Mouse (Mus musculus) hindbrain, embryonic 14.5 days (tissue): ENCODE measurements around the gene Tnfrsf18. TPM values are rescaled to one million over a fixed set of nuclear protein-coding genes. Genes with fewer than 3 reads are reported as not detected.

Source experiments
- ATAC-seq: fragments of 200-750 bp; cut with Nextera tagmentation; 2 replicates; pipeline ENCODE4 v1.8.0; 2017; ENCODE audit warnings: moderate number of reproducible peaks, mild to moderate bottlenecking, moderate TSS enrichment, moderate library complexity; ENCODE audit not compliant: low FRiP score
- DNase-seq: peaks from one replicate; pipeline ENCODE4 v3.0.0-alpha.2; 2015; ENCODE audit warnings: low spot score
- H3K27ac ChIP-seq: fragments of 300-500 bp; sonication (generic); 2 replicates; pipeline ENCODE4 v1.5.1; 2014; ENCODE audit warnings: mild to moderate bottlenecking, moderate library complexity
- H3K27me3 ChIP-seq: fragments of 300-500 bp; sonication (generic); 2 replicates; pipeline ENCODE4 v1.6.1; 2014; ENCODE audit warnings: mild to moderate bottlenecking, low read length, mixed read lengths; ENCODE audit not compliant: control insufficient read depth, insufficient read depth
- H3K36me3 ChIP-seq: fragments of 300-500 bp; sonication (generic); replicated peaks from 2 replicates; pipeline ENCODE4 v1.6.1; 2014; ENCODE audit not compliant: control insufficient read depth, insufficient read depth
- H3K4me1 ChIP-seq: fragments of 300-500 bp; sonication (generic); replicated peaks from 2 replicates; pipeline ENCODE4 v1.6.1; 2014; ENCODE audit warnings: antibody characterized with exemption, low read length, mixed read lengths; ENCODE audit not compliant: control insufficient read depth, insufficient read depth
- H3K4me2 ChIP-seq: fragments of 300-500 bp; sonication (generic); replicated peaks from 2 replicates; pipeline ENCODE4 v1.6.1; 2014; ENCODE audit warnings: mild to moderate bottlenecking, moderate library complexity
- H3K4me3 ChIP-seq: fragments of 300-500 bp; sonication (generic); replicated peaks from 2 replicates; pipeline ENCODE4 v1.5.1; 2014; ENCODE audit warnings: mild to moderate bottlenecking, low read length
- H3K9ac ChIP-seq: fragments of 300-500 bp; sonication (generic); 2 replicates; pipeline ENCODE4 v1.6.1; 2014
- H3K9me3 ChIP-seq: fragments of 300-500 bp; sonication (generic); 2 replicates; pipeline ENCODE4 v1.6.1; 2016; ENCODE audit warnings: low read length; ENCODE audit not compliant: control insufficient read depth
- WGBS: fragments of 180-500 bp; shearing (Covaris S2); extraction: QIAGEN DNeasy Blood & Tissue Kit; methylation state at CpG from one replicate; pipeline ENCODE4 v1.1.7; 2014; 5-methylcytosine and 5-hydroxymethylcytosine counted together
- polyA plus RNA-seq: library from polyadenylated mRNA; unstranded; fragments of >200 nt; fragmentation: Nextera tagmentation; extraction: Ambion mirVana; gene quantifications from 2 replicates; pipeline ENCODE4 v1.2.1, GENCODE M21; 2014

Tnfrsf18 gene
- polyA plus RNA-seq, 1 experiment from 2014 or later = 1.9 TPM

GRCm38 (mm10) chr4:156031255-156031592, 5.3 kb downstream of the Tnfrsf18 start:
- Histone ChIP-seq H3K27ac (peak overlapping the region; percentile 81), H3K9ac (peak overlapping the region; percentile 60), H3K4me1 (peaks cover 22% of the 10 kb centered on the region), H3K27me3 (peaks cover 23% of the 10 kb centered on the region), H3K4me2 (peak overlapping the region; percentile 78), H3K9me3 (no peaks in the 10 kb centered on the region), H3K4me3 (peak overlapping the region; percentile 45), H3K36me3 (peaks cover 17% of the 10 kb centered on the region; the same call in 1 of the 2 replicates)
- 9% methylated on average over 7 of the region's 7 CpGs for WGBS
- DNase-seq (peak; percentile 26), ATAC-seq (no peak; the same call in 1 of the 2 replicates)

DNA sequence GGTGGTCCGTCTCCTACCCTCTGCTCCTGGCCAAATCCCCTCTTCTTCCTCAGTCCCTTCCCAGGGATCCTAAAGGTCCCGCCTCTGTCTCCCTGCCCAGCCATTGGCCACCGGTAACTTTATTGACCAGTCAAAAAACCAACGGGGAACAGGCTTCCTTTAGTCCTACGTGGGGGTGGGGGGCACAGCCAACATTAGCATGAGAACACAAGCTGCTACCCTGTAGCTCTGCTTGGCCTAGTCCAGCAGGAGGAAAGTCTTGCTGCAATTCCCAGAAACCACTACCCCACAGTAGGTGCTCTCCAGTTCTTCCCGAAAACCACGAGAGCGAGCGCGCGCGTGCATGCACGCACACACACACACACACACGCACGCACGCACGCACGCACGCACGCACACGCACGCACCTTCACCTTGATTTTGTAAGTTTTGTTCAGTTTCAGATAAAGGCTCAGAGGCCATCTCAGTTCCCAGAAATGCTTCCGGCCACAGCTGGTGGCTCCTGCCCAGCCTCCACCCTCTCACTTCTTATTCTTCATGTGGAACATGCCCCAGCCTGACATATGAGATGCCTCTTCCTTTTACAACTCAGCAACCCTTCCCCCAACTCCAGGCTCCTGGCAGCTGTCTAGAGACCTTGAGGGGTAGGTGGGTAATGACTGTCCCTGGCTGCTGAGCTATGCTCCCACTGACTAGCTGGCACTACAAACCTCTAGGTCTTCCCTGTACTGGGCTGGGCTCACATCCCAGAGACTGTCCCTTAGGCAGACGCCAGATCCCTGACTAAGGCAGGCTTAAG, 5.8 kb downstream of the Tnfrsf18 start:
- H3K27ac ChIP-seq = peak overlapping the region; percentile 81
- peaks cover 28% of the 10 kb centered on the region for H3K27me3 ChIP-seq
- no peaks in the 10 kb centered on the region for H3K9me3 ChIP-seq
- DNase-seq (peak; percentile 81), ATAC-seq (peak; percentile 94)
- peaks cover 22% of the 10 kb centered on the region for H3K4me1 ChIP-seq
- under 1% methylated on average over 24 of the region's 24 CpGs for WGBS
- H3K4me2 ChIP-seq = peak overlapping the region; percentile 78
- peaks cover 17% of the 10 kb centered on the region; the same call in 1 of the 2 replicates for H3K36me3 ChIP-seq
- peak overlapping the region; percentile 45 for H3K4me3 ChIP-seq
- H3K9ac ChIP-seq = peak overlapping the region; percentile 60

DNA sequence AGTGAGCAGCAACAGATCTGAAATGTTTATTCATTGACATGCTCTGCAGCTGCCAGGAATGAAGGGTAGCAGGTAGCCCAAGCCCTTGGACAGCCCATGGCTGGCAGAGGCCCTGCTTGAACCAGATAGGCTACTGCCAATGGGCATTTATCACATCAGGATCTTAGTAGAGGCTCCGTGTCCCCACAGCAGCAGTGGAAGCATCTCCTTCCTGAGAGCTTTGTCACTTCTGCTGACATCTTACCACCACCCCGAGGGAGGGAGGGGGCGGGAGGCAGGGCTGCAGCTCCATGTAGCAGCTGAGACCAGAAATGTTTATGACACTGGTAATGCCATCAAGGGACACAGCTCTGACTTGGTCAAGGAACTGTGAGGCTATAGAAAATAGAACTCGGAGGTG, 6.9 kb downstream of the Tnfrsf18 start:
- H3K4me2 ChIP-seq = no peak overlapping the region; the same call in 1 of the 2 replicates
- peaks cover 10% of the 10 kb centered on the region; the same call in 1 of the 2 replicates for H3K36me3 ChIP-seq
- 90% methylated on average over 4 of the region's 4 CpGs for WGBS
- peaks cover 28% of the 10 kb centered on the region for H3K27me3 ChIP-seq
- ATAC-seq = no peak
- H3K4me1 ChIP-seq = peaks cover 22% of the 10 kb centered on the region
- H3K9ac ChIP-seq = no peak overlapping the region
- H3K4me3 ChIP-seq = no peak overlapping the region
- DNase-seq = no peak
- no peak overlapping the region for H3K27ac ChIP-seq
- H3K9me3 ChIP-seq = no peaks in the 10 kb centered on the region

DNA sequence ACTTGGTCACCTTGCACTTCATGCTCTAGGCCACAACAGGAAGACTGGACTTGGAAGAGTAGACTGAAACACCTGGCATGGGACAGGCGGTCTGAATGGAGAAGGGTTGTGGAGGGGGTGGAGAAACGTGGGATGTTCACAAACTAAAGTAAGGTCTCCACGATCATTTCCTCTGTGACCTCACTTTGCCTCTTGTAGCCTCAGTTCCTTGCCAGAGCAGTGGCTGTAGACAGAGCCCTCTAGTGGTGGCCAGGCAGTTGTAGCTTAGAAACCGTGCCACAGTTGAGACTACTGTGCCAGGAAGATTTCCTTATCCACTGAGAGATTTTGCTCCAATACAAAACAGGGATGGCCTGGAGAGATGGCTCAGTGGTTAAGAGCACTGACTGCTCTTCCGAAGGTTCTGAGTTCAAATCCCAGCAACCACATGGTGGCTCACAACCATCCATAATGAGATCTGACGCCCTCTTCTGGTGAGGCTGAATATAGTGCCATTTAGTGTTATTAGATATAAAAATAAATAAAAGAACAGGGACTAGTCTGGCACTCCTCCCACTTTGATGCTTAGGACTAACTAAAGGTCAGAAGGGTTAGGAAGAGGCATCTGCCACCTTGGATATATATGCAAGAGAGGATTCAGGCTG, 7.6 kb downstream of the Tnfrsf18 start:
- H3K36me3 ChIP-seq = 0 out of 2 replicates have a peak, but pooled peaks cover 4% of the 10 kb centered on the region
- H3K4me1 ChIP-seq = peaks cover 22% of the 10 kb centered on the region
- H3K4me3 ChIP-seq = no peak overlapping the region
- DNase-seq (peak; percentile 43), ATAC-seq (no peak)
- peaks cover 28% of the 10 kb centered on the region for H3K27me3 ChIP-seq
- H3K4me2 ChIP-seq = no peak overlapping the region
- H3K9ac ChIP-seq = no peak overlapping the region
- WGBS = 58% methylated on average over 6 of the region's 6 CpGs
- no peak overlapping the region for H3K27ac ChIP-seq
- H3K9me3 ChIP-seq = no peaks in the 10 kb centered on the region

DNA sequence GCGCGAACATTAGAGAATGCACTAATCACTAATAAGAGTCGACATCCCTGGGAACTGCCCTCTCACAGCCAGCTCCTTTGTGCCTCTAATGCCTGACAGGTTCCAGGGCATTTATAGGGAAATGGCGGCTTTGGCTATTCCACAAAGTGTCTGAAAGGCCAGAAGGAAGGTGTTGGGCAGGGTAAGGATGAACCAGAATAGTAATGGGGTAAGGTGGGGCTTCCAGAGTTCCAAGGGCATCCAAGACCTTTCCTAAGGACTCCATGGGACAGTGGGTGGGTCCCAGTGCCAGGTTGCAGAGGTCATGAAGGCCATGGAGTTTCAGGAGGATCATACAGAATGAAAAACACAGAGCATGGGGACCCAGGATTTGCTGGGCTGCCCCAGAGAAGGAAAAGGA, 8.3 kb downstream of the Tnfrsf18 start:
- no peaks in the 10 kb centered on the region for H3K9me3 ChIP-seq
- peak overlapping the region; percentile 43; the same call in 1 of the 2 replicates for H3K4me2 ChIP-seq
- WGBS = 46% methylated on average over 4 of the region's 4 CpGs
- no peak overlapping the region for H3K27ac ChIP-seq
- H3K27me3 ChIP-seq = peaks cover 28% of the 10 kb centered on the region
- H3K4me3 ChIP-seq = no peak overlapping the region
- no peak overlapping the region for H3K9ac ChIP-seq
- peaks cover 22% of the 10 kb centered on the region for H3K4me1 ChIP-seq
- H3K36me3 ChIP-seq = 0 out of 2 replicates have a peak, but pooled peaks cover under 1% of the 10 kb centered on the region
- DNase-seq = no peak
- ATAC-seq = no peak

DNA sequence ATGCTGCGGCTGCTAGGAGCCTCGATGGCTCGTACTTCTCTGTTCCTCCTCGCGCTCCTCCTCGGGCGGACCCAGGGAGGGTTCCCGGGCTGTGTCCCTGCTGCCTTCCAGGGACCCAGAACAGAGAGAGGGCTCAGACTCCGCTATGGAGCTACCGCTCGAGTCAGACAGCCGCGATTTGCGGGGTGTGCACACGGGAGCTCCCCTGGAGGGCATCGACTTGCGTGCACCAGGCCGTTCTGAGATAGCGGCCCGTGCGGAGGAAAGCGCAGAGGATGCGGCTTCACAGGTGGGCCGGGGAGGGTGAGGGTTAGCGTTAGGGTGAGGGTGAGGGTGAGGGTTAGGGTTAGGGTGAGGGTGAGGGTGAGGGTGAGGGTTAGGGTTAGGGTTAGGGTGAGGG, 8.9 kb downstream of the Tnfrsf18 start:
- Histone ChIP-seq H3K9me3 (no peaks in the 10 kb centered on the region), H3K27me3 (peaks cover 28% of the 10 kb centered on the region), H3K27ac (no peak overlapping the region), H3K4me1 (peaks cover 22% of the 10 kb centered on the region), H3K36me3 (no peaks in the 10 kb centered on the region), H3K4me3 (peak overlapping the region; percentile 15), H3K9ac (peak overlapping the region; percentile 32), H3K4me2 (peak overlapping the region; percentile 43)
- WGBS = 3% methylated on average over 25 of the region's 25 CpGs
- no peak for DNase-seq
- no peak for ATAC-seq

DNA sequence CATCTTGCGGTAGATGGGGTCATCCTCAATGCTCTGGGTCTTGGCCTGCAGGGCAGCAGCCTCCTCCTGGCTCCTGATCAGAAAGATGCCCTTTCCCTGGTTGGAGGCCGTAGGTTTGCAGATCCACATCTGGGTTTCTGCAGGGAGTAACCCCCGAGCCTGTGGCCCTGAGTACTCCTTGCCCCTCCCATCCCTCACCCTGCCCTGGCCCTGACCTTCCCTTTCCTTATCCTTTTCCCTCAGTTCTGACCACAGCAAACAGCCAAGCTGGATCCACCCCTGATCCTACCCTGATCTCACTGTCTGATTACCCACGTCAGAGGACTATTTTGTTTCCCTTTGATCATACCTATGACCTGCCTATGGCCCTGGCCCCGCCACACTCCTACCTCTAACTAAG, 18.8 kb downstream of the Tnfrsf18 start:
- H3K36me3 ChIP-seq = no peaks in the 10 kb centered on the region
- H3K4me2 ChIP-seq = no peak overlapping the region
- no peak overlapping the region for H3K9ac ChIP-seq
- H3K9me3 ChIP-seq = no peaks in the 10 kb centered on the region
- no peaks in the 10 kb centered on the region for H3K4me1 ChIP-seq
- DNase-seq (no peak), ATAC-seq (no peak)
- H3K27ac ChIP-seq = no peak overlapping the region
- no peaks in the 10 kb centered on the region for H3K27me3 ChIP-seq
- no peak overlapping the region for H3K4me3 ChIP-seq
- whole genome bisulfite sequencing = 80% methylated on average over 5 of the region's 5 CpGs

- Histone ChIP-seq H3K27ac (no peak overlapping the region), H3K9ac (no peak overlapping the region), H3K4me1 (no peaks in the 10 kb centered on the region), H3K4me2 (no peak overlapping the region), H3K4me3 (no peak overlapping the region), H3K27me3 (no peaks in the 10 kb centered on the region), H3K36me3 (no peaks in the 10 kb centered on the region), H3K9me3 (no peaks in the 10 kb centered on the region)
- 78% methylated on average over 3 of the region's 3 CpGs for WGBS
- DNase-seq (no peak), ATAC-seq (no peak)
Measured at GRCm38 (mm10) chr4:156049779-156050178, 23.8 kb downstream of the Tnfrsf18 start.

- H3K36me3 ChIP-seq = no peaks in the 10 kb centered on the region
- H3K9ac ChIP-seq = no peak overlapping the region
- ATAC-seq = no peak
- 80% methylated on average over 6 of the region's 6 CpGs for WGBS
- no peak overlapping the region for H3K4me2 ChIP-seq
- H3K27me3 ChIP-seq = no peaks in the 10 kb centered on the region
- H3K27ac ChIP-seq = no peak overlapping the region
- no peaks in the 10 kb centered on the region for H3K9me3 ChIP-seq
- DNase-seq = no peak
- H3K4me3 ChIP-seq = no peak overlapping the region
- no peaks in the 10 kb centered on the region for H3K4me1 ChIP-seq
Measured at GRCm38 (mm10) chr4:156050391-156050980, 24.5 kb downstream of the Tnfrsf18 start.
